Mouse (Mus musculus) left cerebral cortex, adult 2 months (tissue): Measurements from ENCODE around the gene Sema3b. TPM values are rescaled to one million over a fixed set of nuclear protein-coding genes. Genes with fewer than 3 reads are reported as not detected.
A peak's percentile ranks its signal among the peaks of the same experiment; 100 is the strongest.

Experiments used
- DNase-seq, 2 experiments: peaks; one replicate each; pipeline ENCODE4 v3.0.0; 2021 to 2022; ENCODE audit warnings: low spot score in 2 of 2, mixed read lengths in 1 of 2; ENCODE audit errors: extremely low spot score in 1 of 2
- H3K27ac ChIP-seq: fragments of 200-600 bp; 2 replicates; pipeline ENCODE4 v1.8.1; 2022
- H3K4me3 ChIP-seq: fragments of 200-600 bp; 2 replicates; pipeline ENCODE4 v1.8.1; 2022
- CTCF ChIP-seq: fragments of 200-600 bp; IDR thresholded peaks from 2 replicates; pipeline ENCODE4 v1.8.1; 2022; ENCODE audit warnings: antibody characterized with exemption, mild to moderate bottlenecking, moderate library complexity
- intact Hi-C: fragments of 180-260 bp; cut with DNase I; formaldehyde crosslinking; loops from one replicate; pipeline ENCODE4 v1.15.1; 2025
- total RNA-seq, 2 experiments: library from RNA; stranded (reverse); gene quantifications; 2 replicates each; pipeline ENCODE4 v1.2.3; 2021

Sema3b gene
- total RNA-seq, 2 experiments from 2014 or later: 3.3 to 4.1 TPM

DNA sequence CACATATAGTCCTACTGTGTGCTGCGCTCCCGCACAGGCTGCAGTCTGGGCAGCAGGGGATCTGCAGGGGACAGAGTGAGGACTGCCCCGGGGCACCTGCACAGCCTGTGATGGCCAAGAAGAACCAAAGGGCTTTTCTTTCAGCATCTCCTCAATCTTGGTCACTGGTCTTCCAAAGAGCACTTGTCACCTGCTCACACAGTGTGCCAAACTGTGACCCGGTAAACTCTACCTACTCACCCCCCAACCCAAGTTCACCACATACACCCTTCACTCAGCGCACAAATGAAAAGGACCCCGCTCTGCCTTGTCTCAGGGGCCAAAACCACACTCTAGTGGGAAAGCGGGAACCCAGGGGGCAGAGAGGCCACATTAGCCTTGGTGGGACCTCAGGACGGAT lies 22.8 kb upstream of the Sema3b start:
- no peak for TF ChIP-seq CTCF
- H3K4me3 ChIP-seq: no peak overlapping the region
- intact Hi-C loops: no loop called here
- no peak for DNase-seq
- peak overlapping the region; percentile 87 for H3K27ac ChIP-seq

DNA sequence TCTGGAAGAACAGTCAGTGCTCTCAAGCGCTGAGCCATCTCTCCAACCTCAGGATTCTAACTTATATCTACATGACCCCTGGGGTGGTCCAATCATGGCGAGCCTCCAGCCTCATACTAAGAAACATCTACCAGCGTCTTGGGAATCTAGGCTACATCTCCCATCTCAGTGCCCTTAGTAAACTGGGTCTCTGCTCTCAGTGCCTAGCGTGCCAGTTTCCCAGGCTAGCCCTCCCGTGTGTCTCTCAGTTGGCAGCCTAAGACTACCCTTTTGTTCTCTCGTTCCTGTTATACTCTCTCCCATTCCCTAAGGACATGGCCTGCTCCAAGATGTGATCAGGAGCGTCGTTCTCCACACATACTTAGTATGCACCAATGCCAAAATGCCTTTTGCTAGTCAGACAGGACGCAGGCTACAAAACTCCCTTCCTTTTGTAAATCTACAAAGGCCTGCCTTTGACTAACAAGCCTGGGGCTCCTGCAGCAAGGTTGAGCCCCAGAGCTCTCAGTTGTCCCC lies 22.3 kb upstream of the Sema3b start:
- no peak for TF ChIP-seq CTCF
- intact Hi-C loops: no loop called here
- no peak for DNase-seq
- H3K27ac ChIP-seq: peak overlapping the region; percentile 87
- H3K4me3 ChIP-seq: no peak overlapping the region

DNA sequence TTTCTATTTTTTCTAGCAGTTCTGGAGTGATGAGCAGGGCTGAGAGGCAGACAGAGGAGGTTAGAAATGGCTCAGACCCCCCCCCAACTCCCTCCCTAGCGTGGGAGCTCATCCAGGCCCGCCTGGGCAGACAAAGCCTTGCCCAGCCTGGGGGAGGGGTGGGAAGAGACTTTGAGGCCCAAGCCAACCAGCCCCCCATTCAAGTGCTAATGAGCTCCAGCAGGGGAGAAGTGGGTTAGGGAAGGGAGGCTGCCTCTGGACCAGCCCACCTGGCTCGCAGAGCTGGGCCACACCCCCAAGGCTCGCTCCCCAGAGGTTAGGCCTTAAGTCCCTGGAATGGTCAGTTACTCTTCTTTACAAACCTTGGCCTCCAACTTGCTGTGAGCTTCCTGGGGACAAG lies 21.5 kb upstream of the Sema3b start:
- TF ChIP-seq CTCF: no peak
- Histone ChIP-seq H3K4me3 (no peak overlapping the region), H3K27ac (peak overlapping the region; percentile 70)
- peak in 1 of 2 experiments; percentile 59 for DNase-seq
- intact Hi-C loops: no loop called here

DNA sequence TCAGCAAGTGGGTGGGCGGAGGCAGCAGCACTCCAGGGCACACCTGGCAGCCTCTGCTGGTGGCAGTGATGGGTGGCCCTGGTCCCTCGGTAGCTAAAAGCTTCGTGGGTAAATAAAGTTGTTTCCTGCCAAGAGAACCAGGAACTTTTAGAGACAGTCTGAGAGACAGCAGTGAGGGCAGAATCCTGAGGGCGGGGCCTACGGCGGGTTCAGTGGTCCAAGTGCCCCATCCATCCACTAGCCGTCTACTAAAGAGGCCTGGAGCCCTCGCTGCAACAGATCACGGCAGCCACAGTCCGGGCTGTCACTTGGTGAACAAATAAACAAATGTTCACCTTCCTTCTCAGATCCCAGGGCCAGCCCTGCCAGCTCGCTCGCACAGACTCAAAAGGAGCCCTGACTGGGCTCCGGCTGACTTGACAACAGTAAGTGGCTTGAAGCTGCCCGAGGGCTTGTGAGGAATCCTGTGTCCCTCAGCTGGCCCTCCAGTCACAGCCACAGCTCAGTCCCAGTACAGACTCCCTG lies 20.9 kb upstream of the Sema3b start:
- intact Hi-C loops: no loop called here
- H3K4me3 ChIP-seq: 0 out of 2 replicates have a peak overlapping the region, but pooled peaks have one; percentile 14
- peak overlapping the region; percentile 70 for H3K27ac ChIP-seq
- no peak for TF ChIP-seq CTCF
- DNase-seq: no peak

DNA sequence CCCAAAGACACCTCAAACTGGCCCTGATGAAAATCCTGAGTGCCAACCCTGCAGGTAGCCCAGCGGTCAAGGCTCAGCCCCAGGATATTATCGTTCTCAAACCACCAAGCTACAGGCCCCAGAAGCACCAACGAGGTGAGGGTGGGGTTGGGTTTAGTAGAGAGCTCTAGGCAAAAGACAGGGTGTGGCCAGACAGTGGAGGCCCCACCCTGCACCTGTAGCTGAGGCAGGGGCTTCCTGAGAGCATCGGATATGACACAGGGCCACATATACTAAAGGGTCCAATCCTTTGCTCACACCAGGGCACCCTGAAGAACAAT lies 20.3 kb upstream of the Sema3b start:
- no peak for TF ChIP-seq CTCF

DNA sequence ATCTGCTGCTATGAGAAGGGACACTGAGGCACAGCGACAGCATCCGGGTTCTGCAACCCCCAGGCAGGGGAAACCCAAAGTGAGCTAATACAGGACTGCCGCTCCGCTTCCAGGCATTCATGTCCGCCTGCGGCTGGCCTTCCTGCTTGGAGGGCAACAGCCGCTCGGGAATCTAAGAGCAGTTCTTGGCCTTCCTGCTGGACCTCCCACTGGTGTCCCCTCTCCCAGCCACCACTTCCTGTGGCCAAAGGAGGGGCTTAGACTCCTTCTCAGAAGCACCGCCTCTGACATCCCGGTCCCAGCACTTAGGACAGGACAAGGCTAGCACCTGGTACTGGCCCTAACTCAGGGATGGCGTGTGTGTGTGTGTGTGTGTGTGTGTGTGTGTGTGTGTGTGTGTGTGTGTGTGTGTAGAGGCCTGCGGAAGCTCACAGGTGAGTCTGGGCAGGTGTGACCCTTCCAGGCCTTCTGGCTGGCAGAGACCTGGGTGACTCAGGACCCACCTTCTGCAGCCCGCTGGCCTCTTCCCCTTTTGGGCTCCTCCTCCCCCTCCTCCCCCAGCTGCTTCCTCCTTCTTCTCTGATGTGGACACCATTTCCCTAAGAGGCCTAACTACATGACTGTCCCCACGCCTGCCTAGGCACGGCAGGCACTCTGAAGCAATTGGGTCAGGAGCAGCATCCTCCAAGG lies 19.8 kb upstream of the Sema3b start:
- Histone ChIP-seq H3K27ac (peak overlapping the region; percentile 79), H3K4me3 (no peak overlapping the region)

More for the DNA sequence above, 20.3 kb upstream of the Sema3b start:
- no peak for DNase-seq
- intact Hi-C loops: no loop called here
- H3K4me3 ChIP-seq: 0 out of 2 replicates have a peak overlapping the region, but pooled peaks have one; percentile 11
- peak overlapping the region; percentile 70 for H3K27ac ChIP-seq

DNA sequence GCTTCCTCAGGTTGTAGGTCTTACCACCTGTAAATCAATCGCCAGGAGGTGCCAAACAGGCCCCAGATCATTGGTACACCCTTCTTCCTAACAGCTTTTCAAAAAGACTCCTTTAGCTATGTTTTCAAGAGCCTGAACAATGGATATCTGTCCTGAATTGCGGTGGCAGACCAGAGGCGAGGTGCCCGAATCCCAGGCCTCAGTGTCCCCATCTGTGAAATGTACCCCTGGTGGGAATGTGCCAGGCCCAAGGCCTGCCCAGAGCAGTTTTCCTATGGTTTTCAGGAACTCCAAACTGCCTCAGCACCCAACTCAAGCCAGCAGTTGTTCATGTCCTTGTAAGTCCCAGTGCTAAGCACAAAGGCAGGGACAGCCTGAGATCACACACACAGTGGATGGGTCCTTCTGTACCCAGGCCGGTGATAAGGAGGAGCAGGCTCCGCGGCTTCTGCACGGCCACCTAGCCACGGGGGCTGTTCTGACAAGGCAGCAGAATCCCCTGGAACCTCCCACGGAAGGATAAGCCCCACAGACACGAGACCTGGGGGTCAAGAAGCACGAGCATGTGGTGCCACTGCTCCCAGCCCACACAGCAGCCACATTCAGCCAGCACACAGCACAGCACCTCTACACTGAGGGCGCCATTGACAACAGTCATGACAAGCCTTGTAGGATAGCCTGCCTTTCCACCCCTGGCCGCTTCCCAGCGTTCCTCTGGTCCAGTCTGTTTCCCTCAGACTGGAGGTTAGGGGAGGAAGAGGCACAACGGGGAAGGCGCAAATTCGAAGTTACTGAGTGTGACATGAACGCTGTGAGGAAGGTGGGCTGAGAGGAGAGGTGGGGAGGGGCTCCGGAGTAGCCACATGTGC lies 18.6 kb upstream of the Sema3b start:
- intact Hi-C loops: no loop called here
- Histone ChIP-seq H3K4me3 (no peak overlapping the region), H3K27ac (peak overlapping the region; percentile 79)
- DNase-seq: no peak
- TF ChIP-seq CTCF: no peak

More for the DNA sequence above, 19.8 kb upstream of the Sema3b start:
- intact Hi-C loops: no loop called here
- DNase-seq: no peak
- TF ChIP-seq CTCF: no peak

DNA sequence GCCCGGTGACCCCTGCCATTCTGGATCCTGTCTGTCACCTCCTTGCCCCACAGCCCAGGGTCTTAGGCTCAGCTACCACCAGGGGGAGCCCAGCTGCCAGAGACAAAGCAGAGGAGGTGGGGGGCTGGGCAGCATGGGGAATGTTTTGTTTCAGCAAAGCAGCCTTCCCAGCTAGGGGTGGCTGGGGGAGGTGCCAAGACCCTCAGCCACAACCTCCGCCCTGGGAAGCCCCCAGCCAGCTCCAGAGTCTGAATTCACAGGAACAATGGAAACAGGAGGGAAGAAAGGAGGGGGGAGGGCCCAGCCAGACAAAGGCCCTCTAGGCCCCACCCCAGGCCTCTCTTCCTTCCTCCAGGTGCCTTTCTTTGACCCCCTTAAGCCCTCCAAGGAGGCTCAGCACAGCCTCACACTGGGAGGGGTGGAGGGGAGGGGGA lies 17.8 kb upstream of the Sema3b start:
- TF ChIP-seq CTCF: peak; percentile 87
- Histone ChIP-seq H3K27ac (peak overlapping the region; percentile 79), H3K4me3 (no peak overlapping the region)
- DNase-seq: peak; percentile 77 to 79
- intact Hi-C loops: loop anchor here (1.0 kb wide), 1 partner anchor 17 kb away; no protein-coding TSS in a partner anchor

DNA sequence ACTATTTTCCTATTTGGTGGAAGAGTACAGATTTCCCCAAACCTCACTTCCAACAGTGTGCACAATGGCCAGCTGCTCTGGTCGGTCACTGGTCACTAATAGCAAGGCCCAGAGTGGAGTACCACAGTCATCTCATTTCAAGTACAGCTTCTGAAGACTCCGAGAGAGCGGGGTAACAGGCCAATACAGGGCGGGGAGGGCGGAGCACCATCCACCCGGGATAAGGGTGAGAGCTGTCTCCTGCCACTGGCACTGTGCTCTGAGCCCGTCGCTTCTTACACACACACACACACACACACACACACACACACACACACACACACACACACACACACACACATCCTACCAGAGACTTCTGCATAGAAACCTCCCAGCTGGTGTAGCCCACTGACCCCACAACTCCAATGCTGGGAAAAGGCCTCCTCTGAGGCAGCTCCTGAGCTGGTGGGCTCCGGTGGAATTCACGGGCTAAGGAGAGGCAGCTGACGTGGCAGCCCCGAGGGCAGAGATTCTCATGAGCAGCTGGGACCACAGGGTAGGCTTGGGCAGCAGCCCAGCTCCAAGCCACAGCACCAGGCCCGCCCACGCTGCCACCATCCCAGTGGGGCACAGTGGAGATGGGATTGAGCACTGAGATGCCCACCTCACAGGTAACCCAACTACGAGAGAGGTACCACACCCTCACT lies 17.3 kb upstream of the Sema3b start:
- no peak for DNase-seq
- no peak for TF ChIP-seq CTCF
- intact Hi-C loops: loop anchor here (1.0 kb wide), 1 partner anchor 18 kb away; no protein-coding TSS in a partner anchor
- Histone ChIP-seq H3K27ac (peak overlapping the region; percentile 79), H3K4me3 (no peak overlapping the region)

DNA sequence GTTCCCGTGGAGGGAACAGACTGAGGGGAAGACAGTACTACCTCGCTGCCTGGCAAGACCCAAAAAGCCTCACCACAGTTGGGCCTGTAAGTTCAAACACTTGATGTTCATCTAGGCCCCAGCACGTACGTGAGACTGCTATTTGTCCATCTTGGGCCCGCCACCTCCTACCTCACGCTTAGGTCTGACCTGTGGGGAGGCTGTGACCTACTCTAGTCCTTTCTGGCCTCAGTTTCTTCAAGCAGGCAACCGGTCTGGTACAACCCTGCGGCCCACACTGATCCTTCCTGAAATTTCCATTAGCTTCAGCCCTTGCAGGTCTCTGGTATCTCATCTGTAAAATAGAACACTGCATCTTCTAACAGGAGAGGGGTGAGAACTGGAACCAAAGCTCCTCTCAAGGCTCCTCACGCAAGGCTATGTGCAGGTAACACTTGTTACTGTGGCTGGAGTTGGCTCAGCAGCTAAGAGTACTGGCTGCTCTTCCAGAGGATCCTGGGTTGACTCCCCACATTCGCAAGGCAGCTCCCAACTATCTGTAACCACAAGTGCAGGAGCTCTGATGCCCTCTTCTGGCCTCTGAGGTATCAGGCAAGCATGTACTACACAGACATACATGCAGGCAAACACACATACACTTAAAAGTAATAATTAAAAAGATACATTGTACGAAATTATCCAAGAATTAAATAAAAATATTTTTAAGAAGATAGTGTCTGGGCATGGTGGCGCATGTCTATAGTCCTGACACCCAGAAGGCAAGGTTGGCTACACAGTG lies 16.5 kb upstream of the Sema3b start:
- H3K4me3 ChIP-seq: no peak overlapping the region
- peak overlapping the region; percentile 56 for H3K27ac ChIP-seq
- peak; percentile 25 for TF ChIP-seq CTCF
- DNase-seq: no peak
- intact Hi-C loops: loop anchor here (1.0 kb wide), 1 partner anchor 19 kb away; no protein-coding TSS in a partner anchor

DNA sequence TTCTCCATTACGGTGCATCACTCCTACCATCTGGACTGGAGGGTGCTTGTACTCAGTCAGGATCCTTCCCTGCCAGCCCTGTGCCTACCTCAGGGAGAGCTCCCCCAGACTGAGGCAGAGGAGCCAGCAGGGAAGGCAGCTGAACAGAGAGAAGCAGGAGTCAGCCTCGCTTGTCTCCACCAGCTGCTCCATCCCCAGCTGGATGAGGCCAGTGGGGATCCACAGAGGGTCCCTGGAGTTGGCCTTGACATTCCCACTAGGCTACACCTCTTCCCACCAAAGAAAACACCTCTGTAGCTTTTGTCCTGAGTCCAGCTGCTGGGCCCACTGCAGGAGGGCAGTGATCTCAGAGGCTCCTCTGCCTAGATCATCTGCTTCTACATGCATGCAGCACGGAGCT lies 15.9 kb upstream of the Sema3b start:
- DNase-seq: no peak
- no peak for TF ChIP-seq CTCF
- intact Hi-C loops: no loop called here
- Histone ChIP-seq H3K4me3 (no peak overlapping the region), H3K27ac (peak overlapping the region; percentile 56)
